Mouse (Mus musculus): ENCODE measurements at regions not wholly inside any gene's neighbourhood (a gene's known extent, or its start where the extent isn't known, plus 50 kb on each side); places are given as distances from the start of the nearest gene placed in this dataset.

DNA sequence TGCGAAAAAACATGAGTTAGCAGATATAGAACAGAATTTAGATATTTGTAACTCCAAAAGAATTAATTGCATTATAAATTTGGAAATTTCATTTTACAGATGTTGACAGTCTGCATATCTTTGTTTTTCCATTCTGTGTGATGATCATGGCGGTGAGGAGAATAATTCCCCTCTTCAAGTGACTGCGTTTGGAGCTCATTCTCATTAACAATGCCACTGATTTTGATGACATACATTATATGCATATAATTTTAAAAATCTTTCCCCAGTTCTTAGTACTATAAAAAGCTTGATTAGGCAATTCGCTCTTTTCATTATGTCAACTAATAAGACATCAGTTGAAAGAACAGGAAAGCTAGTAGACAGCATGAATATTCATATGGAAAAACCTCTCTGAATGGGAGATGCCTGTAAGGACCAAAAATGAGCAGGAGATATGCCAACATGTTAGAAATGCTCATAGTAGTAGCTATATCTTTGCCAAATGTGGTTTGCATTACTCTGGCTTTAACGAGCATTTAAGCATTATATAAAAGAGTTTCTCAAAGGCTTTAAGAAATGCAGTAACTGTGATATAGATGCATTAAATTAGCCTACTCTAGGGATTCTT is 849.2 kb upstream of the Cldn34c4 start:
- no peaks in the 10 kb centered on the region for H3K4me1 ChIP-seq (ENCODE audit: control insufficient read depth, insufficient read depth, low read length)
- DNase-seq = no peak
- no peak for TF ChIP-seq CTCF (IDR thresholded peaks at IDR 0.05; ENCODE audit: borderline replicate concordance, insufficient read depth, low read depth, low read length)
- TF ChIP-seq POLR2A (IDR thresholded peaks at IDR 0.05; ENCODE audit: borderline replicate concordance, insufficient read depth, low read length) = no peak
- 56% methylated on average over 5 of the region's 5 CpGs for WGBS
- H3K4me3 ChIP-seq (replicated peaks; ENCODE audit: insufficient read depth, low read depth, low read length) = no peak overlapping the region
- no peak overlapping the region for H3K27ac ChIP-seq (ENCODE audit: insufficient read depth, low read length)
- H3K27me3 ChIP-seq (ENCODE audit: control insufficient read depth, insufficient read depth, low read length) = no peaks in the 10 kb centered on the region

DNA sequence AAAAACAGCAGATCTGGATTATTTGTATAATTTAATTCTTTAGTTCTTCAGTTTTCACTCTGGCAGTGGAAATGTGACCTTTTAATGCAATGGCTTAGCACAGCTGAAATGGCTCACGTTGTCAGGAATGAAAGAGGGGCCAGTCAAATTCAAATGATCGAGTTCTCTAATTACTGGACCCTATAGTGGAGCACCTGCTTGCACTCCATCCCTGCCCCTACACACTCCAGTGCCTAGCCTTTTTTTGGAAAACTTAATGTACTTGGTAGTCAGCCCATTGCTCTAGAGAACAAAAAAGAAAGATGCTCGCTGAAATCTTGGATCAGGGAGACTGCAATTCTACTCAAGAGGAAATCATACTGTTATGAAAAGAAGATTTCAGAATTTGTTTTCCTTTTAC is 841.0 kb upstream of the Cldn34c4 start:
- H3K27ac ChIP-seq (ENCODE audit: insufficient read depth, low read length) = no peak overlapping the region
- no peak overlapping the region for H3K4me3 ChIP-seq (replicated peaks; ENCODE audit: insufficient read depth, low read depth, low read length)
- WGBS = 36% methylated on average over 3 of the region's 3 CpGs
- TF ChIP-seq POLR2A (IDR thresholded peaks at IDR 0.05; ENCODE audit: borderline replicate concordance, insufficient read depth, low read length) (no peak), CTCF (IDR thresholded peaks at IDR 0.05; ENCODE audit: borderline replicate concordance, insufficient read depth, low read depth, low read length) (no peak)
- DNase-seq = no peak
- H3K4me1 ChIP-seq (ENCODE audit: control insufficient read depth, insufficient read depth, low read length) = no peaks in the 10 kb centered on the region
- no peaks in the 10 kb centered on the region for H3K27me3 ChIP-seq (ENCODE audit: control insufficient read depth, insufficient read depth, low read length)

- peak in 1 of 2 experiments; percentile 1 for DNase-seq
- no peak for TF ChIP-seq CTCF (IDR thresholded peaks at IDR 0.05; ENCODE audit: borderline replicate concordance, insufficient read depth, low read depth, low read length)
- no peak for TF ChIP-seq POLR2A (IDR thresholded peaks at IDR 0.05; ENCODE audit: borderline replicate concordance, insufficient read depth, low read length)
- Histone ChIP-seq H3K27me3 (ENCODE audit: control insufficient read depth, insufficient read depth, low read length) (no peaks in the 10 kb centered on the region), H3K4me1 (ENCODE audit: control insufficient read depth, insufficient read depth, low read length) (no peaks in the 10 kb centered on the region), H3K27ac (ENCODE audit: insufficient read depth, low read length) (no peak overlapping the region), H3K4me3 (replicated peaks; ENCODE audit: insufficient read depth, low read depth, low read length) (no peak overlapping the region)
- 20% methylated on average over 5 of the region's 5 CpGs for WGBS
Measured at GRCm38 (mm10) chrX:128576269-128576871, 840.0 kb upstream of the Cldn34c4 start.
